8 mouse cellular contexts compared by ENCODE assay signal in genomic region chr14:49172582-49172988, GRCm38 (mm10). TPM values are rescaled to one million over a fixed set of nuclear protein-coding genes. Genes with fewer than 3 reads are reported as not detected.
DNase-seq lines count a peak whose midpoint lies in the region; ATAC-seq and TF ChIP-seq lines count a peak whose summit lies in the region.

No protein-coding gene starts in this region.

- no peaks in the 10 kb centered on the region for H3K27me3 ChIP-seq in hindbrain, postnatal 0 days (ENCODE audit: insufficient read depth, low read length)

- peak overlapping the region; percentile 97 for H3K9ac ChIP-seq in hindbrain, postnatal 0 days (replicated peaks; ENCODE audit: low read length)

- no peaks in the 10 kb centered on the region for H3K36me3 ChIP-seq in hindbrain, postnatal 0 days (ENCODE audit: insufficient read depth, low read length)

- peak overlapping the region; percentile 99 for H3K4me3 ChIP-seq in hindbrain, postnatal 0 days (ENCODE audit: low read length)

- peaks cover 18% of the 10 kb centered on the region for H3K4me1 ChIP-seq in hindbrain, postnatal 0 days (ENCODE audit: insufficient read depth, low read length)

- intact Hi-C loops in left cerebral cortex, postnatal 14 days (cut with DNase I) = loop anchor here (5.0 kb wide), 1 partner anchor 50 kb away; no protein-coding TSS in a partner anchor

- peak overlapping the region; percentile 88 for H3K27ac ChIP-seq in hindbrain, postnatal 0 days

- peak overlapping the region; percentile 76 for H3K4me2 ChIP-seq in hindbrain, postnatal 0 days (ENCODE audit: low read depth, low read length)

- TF ChIP-seq CTCF in hindbrain, postnatal 0 days (IDR thresholded peaks at IDR 0.05; ENCODE audit: low read depth) = no peak

- peak; percentile 55 for DNase-seq in R1 (ENCODE audit: low read depth, low spot score)
- DNase-seq in cerebellum, adult 8-10 months = peak; percentile 39
- peak; percentile 27 for DNase-seq in forelimb bud, embryonic 11.5 days (ENCODE audit: low read depth, low spot score)
- DNase-seq in hindbrain, postnatal 0 days (ENCODE audit: low spot score) = peak; percentile 64
- DNase-seq in left cerebral cortex, postnatal 14 days (ENCODE audit: low spot score in 2 of 2) = peak; percentile 25 to 54
- peak; percentile 25 to 58 for DNase-seq in right cerebral cortex, adult 2 months (ENCODE audit: low spot score in 2 of 2)
- DNase-seq in urinary bladder, postnatal 4 days (ENCODE audit: low spot score in 2 of 2) = peak; percentile 58 to 64

- WGBS in hindbrain, postnatal 0 days = 3% methylated on average over 37 of the region's 46 CpGs

- peak; percentile 81 for ATAC-seq in hindbrain, postnatal 0 days
- peak; percentile 46 for ATAC-seq in megakaryocyte, adult 5-6 weeks (ENCODE audit: poor library complexity, severe bottlenecking)

- H3K9me3 ChIP-seq in hindbrain, postnatal 0 days (ENCODE audit: low read length) = no peaks in the 10 kb centered on the region

RNA-seq across cellular contexts. Expression of gene Naa30, which starts 0.6 kb away (rescaled TPM):
- 38.2 TPM in 2 replicates for total RNA-seq in hindbrain, postnatal 0 days (2014; rRNA removed)
- polyA plus RNA-seq in hindbrain, postnatal 0 days (2015; fragmentation: Nextera tagmentation; extraction: Ambion mirVana) = 8.6 and 9.1 TPM in 2 replicates
- 10 to 100 TPM; 37.4 to 37.7 TPM for total RNA-seq in left cerebral cortex, postnatal 14 days (2021)
- 16.2 and 17.3 TPM in 2 replicates for total RNA-seq in megakaryocyte, adult 5-6 weeks (2015)
- total RNA-seq in megakaryocyte, adult 5-6 weeks (2017) = 22.6 and 23.0 TPM in 2 replicates

Comparison
In these comparisons a context has a peak if more than half of its experiments do, and no peak if none do; other contexts are left out.
1. Peak in every context shown above with its lines: DNase-seq, ATAC-seq, H3K4me3 ChIP-seq and H3K27ac ChIP-seq.